Mouse (Mus musculus): ENCODE results near the gene Izumo1. TPM values are rescaled to one million over a fixed set of nuclear protein-coding genes. Genes with fewer than 3 reads are reported as not detected.

Izumo1 gene
- total RNA-seq, 2 experiments from 2014 or later, result 0.22 TPM; not detected in 1

Other genes starting within 250 kb of the Izumo1 start
Only the 30 nearest of the 34 such genes appear.
- gene Lhb, start 201.0 kb upstream of the Izumo1 start, total RNA-seq (2015), result not detected in 2 replicates
- not detected in 2 replicates for gene Lhb, start 201.0 kb upstream of the Izumo1 start, total RNA-seq (2017)
- 9.8 and 10.6 TPM in 2 replicates for gene Gys1, start 187.0 kb upstream of the Izumo1 start, total RNA-seq (2015)
- 7.2 and 8.8 TPM in 2 replicates for gene Gys1, start 187.0 kb upstream of the Izumo1 start, total RNA-seq (2017)
- 48.6 and 51.6 TPM in 2 replicates for gene Ruvbl2, start 183.7 kb upstream of the Izumo1 start, total RNA-seq (2015)
- 52.9 and 60.2 TPM in 2 replicates for gene Ruvbl2, start 183.7 kb upstream of the Izumo1 start, total RNA-seq (2017)
- 2,869 and 3,213 TPM in 2 replicates for gene Ftl1, start 161.9 kb upstream of the Izumo1 start, total RNA-seq (2015)
- gene Ftl1, start 161.9 kb upstream of the Izumo1 start, total RNA-seq (2017), result 1,589 and 1,786 TPM in 2 replicates
- 24.6 and 25.0 TPM in 2 replicates for gene Bax, start 154.9 kb upstream of the Izumo1 start, total RNA-seq (2015)
- gene Bax, start 154.9 kb upstream of the Izumo1 start, total RNA-seq (2017), result 31.8 and 37.4 TPM in 2 replicates
- not detected in 2 replicates for gene Tulp2, start 139.9 kb upstream of the Izumo1 start, total RNA-seq (2015)
- not detected in 2 replicates for gene Tulp2, start 139.9 kb upstream of the Izumo1 start, total RNA-seq (2017)
- gene Gm45808, start 135.0 kb upstream of the Izumo1 start, total RNA-seq (2015), result not detected in 2 replicates
- gene Gm45808, start 135.0 kb upstream of the Izumo1 start, total RNA-seq (2017), result 0.61 TPM in 1 of 2 replicates, not detected in the other
- gene Dhdh, start 133.0 kb upstream of the Izumo1 start, total RNA-seq (2015), result 15.5 and 18.3 TPM in 2 replicates
- 14.2 and 16.0 TPM in 2 replicates for gene Dhdh, start 133.0 kb upstream of the Izumo1 start, total RNA-seq (2017)
- 54.9 and 59.1 TPM in 2 replicates for gene Nucb1, start 111.4 kb upstream of the Izumo1 start, total RNA-seq (2015)
- 178 and 199 TPM in 2 replicates for gene Nucb1, start 111.4 kb upstream of the Izumo1 start, total RNA-seq (2017)
- gene Ppp1r15a, start 95.5 kb upstream of the Izumo1 start, total RNA-seq (2015), result 29.2 and 39.1 TPM in 2 replicates
- 50.0 and 64.7 TPM in 2 replicates for gene Ppp1r15a, start 95.5 kb upstream of the Izumo1 start, total RNA-seq (2017)
- gene Plekha4, start 95.5 kb upstream of the Izumo1 start, total RNA-seq (2015), result not detected in 2 replicates
- 0.24 TPM in 1 of 2 replicates, not detected in the other for gene Plekha4, start 95.5 kb upstream of the Izumo1 start, total RNA-seq (2017)
- 0.25 TPM in 1 of 2 replicates, not detected in the other for gene Hsd17b14, start 66.9 kb upstream of the Izumo1 start, total RNA-seq (2015)
- gene Hsd17b14, start 66.9 kb upstream of the Izumo1 start, total RNA-seq (2017), result not detected in 2 replicates
- gene Bcat2, start 51.7 kb upstream of the Izumo1 start, total RNA-seq (2015), result 24.6 and 26.6 TPM in 2 replicates
- gene Bcat2, start 51.7 kb upstream of the Izumo1 start, total RNA-seq (2017), result 16.7 and 24.1 TPM in 2 replicates
- gene Fgf21, start 6.3 kb upstream of the Izumo1 start, total RNA-seq (2015), result not detected in 2 replicates
- not detected in 2 replicates for gene Fgf21, start 6.3 kb upstream of the Izumo1 start, total RNA-seq (2017)
- not detected in 2 replicates for gene Fut1, start 4.5 kb upstream of the Izumo1 start, total RNA-seq (2015)
- gene Fut1, start 4.5 kb upstream of the Izumo1 start, total RNA-seq (2017), result not detected in 2 replicates
- gene Rasip1, start 5.7 kb downstream of the Izumo1 start, total RNA-seq (2015), result 0.20 TPM in 1 of 2 replicates, not detected in the other
- gene Rasip1, start 5.7 kb downstream of the Izumo1 start, total RNA-seq (2017), result 0.29 TPM in 1 of 2 replicates, not detected in the other
- gene Mamstr, start 18.2 kb downstream of the Izumo1 start, total RNA-seq (2015), result not detected in 2 replicates
- 0.53 TPM in 1 of 2 replicates, not detected in the other for gene Mamstr, start 18.2 kb downstream of the Izumo1 start, total RNA-seq (2017)
- gene Fut2, start 44.6 kb downstream of the Izumo1 start, total RNA-seq (2015), result not detected in 2 replicates
- gene Fut2, start 44.6 kb downstream of the Izumo1 start, total RNA-seq (2017), result not detected in 2 replicates
- gene Ntn5, start 62.2 kb downstream of the Izumo1 start, total RNA-seq (2015), result not detected in 2 replicates
- not detected in 2 replicates for gene Ntn5, start 62.2 kb downstream of the Izumo1 start, total RNA-seq (2017)
- not detected in 2 replicates for gene Sec1, start 72.6 kb downstream of the Izumo1 start, total RNA-seq (2015)
- gene Sec1, start 72.6 kb downstream of the Izumo1 start, total RNA-seq (2017), result not detected in 2 replicates
- gene Car11, start 78.0 kb downstream of the Izumo1 start, total RNA-seq (2015), result not detected in 2 replicates
- not detected in 2 replicates for gene Car11, start 78.0 kb downstream of the Izumo1 start, total RNA-seq (2017)
- 3.3 and 4.1 TPM in 2 replicates for gene Dbp, start 83.3 kb downstream of the Izumo1 start, total RNA-seq (2015)
- 3.9 and 5.9 TPM in 2 replicates for gene Dbp, start 83.3 kb downstream of the Izumo1 start, total RNA-seq (2017)
- 1,249 and 1,272 TPM in 2 replicates for gene Rpl18, start 93.6 kb downstream of the Izumo1 start, total RNA-seq (2015)
- 1,058 and 1,261 TPM in 2 replicates for gene Rpl18, start 93.6 kb downstream of the Izumo1 start, total RNA-seq (2017)
- gene Sphk2, start 96.2 kb downstream of the Izumo1 start, total RNA-seq (2015), result 14.6 and 21.2 TPM in 2 replicates
- 13.7 and 15.7 TPM in 2 replicates for gene Sphk2, start 96.2 kb downstream of the Izumo1 start, total RNA-seq (2017)
- gene Fam83e, start 99.4 kb downstream of the Izumo1 start, total RNA-seq (2015), result 0.18 and 0.29 TPM in 2 replicates
- gene Fam83e, start 99.4 kb downstream of the Izumo1 start, total RNA-seq (2017), result 0.12 and 0.22 TPM in 2 replicates
- not detected in 2 replicates for gene Spaca4, start 104.0 kb downstream of the Izumo1 start, total RNA-seq (2015)
- not detected in 2 replicates for gene Spaca4, start 104.0 kb downstream of the Izumo1 start, total RNA-seq (2017)
- 0.09 TPM in 1 of 2 replicates, not detected in the other for gene Lmtk3, start 161.9 kb downstream of the Izumo1 start, total RNA-seq (2015)
- gene Lmtk3, start 161.9 kb downstream of the Izumo1 start, total RNA-seq (2017), result not detected in 2 replicates
- gene Sult2b1, start 162.9 kb downstream of the Izumo1 start, total RNA-seq (2015), result not detected in 2 replicates
- not detected in 2 replicates for gene Sult2b1, start 162.9 kb downstream of the Izumo1 start, total RNA-seq (2017)
- gene Cyth2, start 192.8 kb downstream of the Izumo1 start, total RNA-seq (2015), result 23.9 and 28.1 TPM in 2 replicates
- gene Cyth2, start 192.8 kb downstream of the Izumo1 start, total RNA-seq (2017), result 41.4 and 44.2 TPM in 2 replicates
- not detected in 2 replicates for gene Kcnj14, start 203.0 kb downstream of the Izumo1 start, total RNA-seq (2015)
- gene Kcnj14, start 203.0 kb downstream of the Izumo1 start, total RNA-seq (2017), result 0.16 TPM in 1 of 2 replicates, not detected in the other